Mouse (Mus musculus) embryonic fibroblast, embryonic 13.5 days (primary cell): Measurements from ENCODE around the gene Cacng2.

ENCODE experiments used
- CTCF ChIP-seq: IDR thresholded peaks from 2 replicates; pipeline ENCODE4 v1.5.1; 2011; ENCODE audit warnings: mild to moderate bottlenecking, control low read depth, low read length, moderate library complexity, borderline replicate concordance; ENCODE audit not compliant: insufficient read depth
- POLR2A ChIP-seq: IDR thresholded peaks from 2 replicates; pipeline ENCODE4 v1.6.1; 2011; ENCODE audit warnings: low read depth, mild to moderate bottlenecking, control low read depth, low read length, moderate library complexity

- no peak for TF ChIP-seq CTCF
- no peak for TF ChIP-seq POLR2A
These were observed 40.8 kb downstream of the Cacng2 start for GRCm38 (mm10) chr15:78078776-78079628.
